Mouse (Mus musculus) lung, postnatal 0 days (tissue): ENCODE measurements around the gene 4933434E20Rik.

ENCODE experiments used
- CTCF ChIP-seq: IDR thresholded peaks from 2 replicates; pipeline ENCODE4 v1.5.1; 2016; ENCODE audit warnings: antibody characterized with exemption, mild to moderate bottlenecking
- EP300 ChIP-seq: IDR thresholded peaks from 2 replicates; pipeline ENCODE4 v1.6.1; 2016; ENCODE audit warnings: antibody characterized with exemption, mild to moderate bottlenecking, control low read depth

- TF ChIP-seq CTCF, result no peak
- no peak for TF ChIP-seq EP300
Measured at GRCm38 (mm10) chr3:90062539-90062938, 11.1 kb downstream of the 4933434E20Rik start.
